Mouse (Mus musculus) inflammation-experienced regulatory T-cells, adult 6 months (primary cell): ENCODE measurements around the gene Iqcg. TPM values are rescaled to one million over a fixed set of nuclear protein-coding genes. Genes with fewer than 3 reads are reported as not detected.
A peak's percentile ranks its signal among the peaks of the same experiment; 100 is the strongest.

Source experiments
- ATAC-seq: one replicate; pipeline ENCODE4 v1.8.0; 2017
- polyA plus RNA-seq, 3 experiments: library from polyadenylated mRNA; unstranded; fragments of 100-300 nt; shearing (Covaris generic); gene quantifications; one replicate each; pipeline ENCODE4 v1.2.1; 2017

Iqcg gene
- polyA plus RNA-seq, 3 experiments from 2014 or later, result 0.86 to 2.4 (median 1.4) TPM

DNA sequence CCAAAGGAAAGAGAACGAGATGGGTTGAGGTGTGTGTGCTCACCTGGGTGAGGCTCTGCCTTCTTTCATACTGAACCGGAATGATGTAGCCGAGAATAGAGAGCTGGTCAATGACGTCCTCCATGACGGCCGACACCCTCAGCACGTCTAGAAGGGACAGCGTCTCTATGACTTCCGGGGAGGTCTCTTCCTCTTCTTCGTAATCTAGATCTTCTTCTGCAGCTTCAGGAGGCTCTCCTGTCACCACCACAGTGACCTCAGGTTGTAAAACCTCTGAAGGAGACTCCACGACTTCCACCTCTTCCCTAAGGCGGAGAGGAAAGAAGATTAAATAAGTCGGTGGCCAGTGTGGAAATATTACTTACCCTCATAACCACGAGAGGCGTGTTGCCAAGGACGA is 6.2 kb downstream of the Iqcg start:
- ATAC-seq, result no peak

GRCm38 (mm10) chr16:33048686-33049085 is 7.3 kb downstream of the Iqcg start:
- ATAC-seq, result no peak

- ATAC-seq, result no peak
Measured at GRCm38 (mm10) chr16:33048004-33048403, 8.0 kb downstream of the Iqcg start.

- ATAC-seq, result peak; percentile 79
Measured at GRCm38 (mm10) chr16:33043268-33043667, 12.8 kb downstream of the Iqcg start.

GRCm38 (mm10) chr16:33042682-33043081 is 13.3 kb downstream of the Iqcg start:
- ATAC-seq, result no peak

- ATAC-seq, result no peak
Measured at GRCm38 (mm10) chr16:33036006-33036405, 20.0 kb downstream of the Iqcg start.

GRCm38 (mm10) chr16:33026357-33026756 is 29.7 kb downstream of the Iqcg start:
- no peak for ATAC-seq

GRCm38 (mm10) chr16:33024456-33025104 is 31.4 kb downstream of the Iqcg start:
- ATAC-seq, result no peak

- ATAC-seq, result peak; percentile 50
Measured at GRCm38 (mm10) chr16:33023750-33024149, 32.3 kb downstream of the Iqcg start.

- no peak for ATAC-seq
Measured at GRCm38 (mm10) chr16:33021381-33021780, 34.6 kb downstream of the Iqcg start.

- ATAC-seq, result no peak
Measured at GRCm38 (mm10) chr16:33019117-33019770, 36.8 kb downstream of the Iqcg start.

DNA sequence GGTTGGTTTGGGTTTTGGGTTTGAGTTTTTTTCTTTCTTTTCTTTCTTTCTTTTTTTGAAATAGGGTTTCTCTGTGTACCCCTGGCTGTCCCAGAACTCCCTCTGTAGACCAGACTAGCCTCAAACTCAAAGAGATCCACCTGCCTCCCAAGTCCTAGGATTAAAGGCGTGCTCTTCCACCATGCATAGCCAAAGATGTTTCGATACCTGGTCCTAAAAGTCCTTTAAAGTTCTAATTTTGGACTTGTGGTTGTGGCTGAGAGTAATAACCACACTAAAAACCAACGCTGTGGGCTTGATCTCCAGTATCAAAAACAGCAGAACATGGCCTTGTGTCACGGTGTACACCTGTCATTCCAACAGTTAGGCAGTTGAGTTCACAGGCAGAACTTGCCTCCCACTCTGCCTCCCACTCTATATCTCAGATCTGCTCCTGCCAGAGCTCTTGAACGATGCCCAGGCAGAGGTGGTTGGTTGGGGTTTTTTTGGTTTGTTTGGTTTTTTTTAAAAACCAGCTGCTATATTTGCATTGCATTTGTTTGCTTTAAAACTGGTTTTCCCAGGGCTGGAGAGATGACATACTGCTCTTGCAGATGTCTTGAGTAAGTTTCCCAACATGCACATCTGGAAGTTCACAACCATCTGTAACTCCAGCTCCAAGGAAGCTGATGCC is 38.2 kb downstream of the Iqcg start:
- no peak for ATAC-seq

- no peak for ATAC-seq
Measured at GRCm38 (mm10) chr16:33015986-33016385, 40.0 kb downstream of the Iqcg start.

DNA sequence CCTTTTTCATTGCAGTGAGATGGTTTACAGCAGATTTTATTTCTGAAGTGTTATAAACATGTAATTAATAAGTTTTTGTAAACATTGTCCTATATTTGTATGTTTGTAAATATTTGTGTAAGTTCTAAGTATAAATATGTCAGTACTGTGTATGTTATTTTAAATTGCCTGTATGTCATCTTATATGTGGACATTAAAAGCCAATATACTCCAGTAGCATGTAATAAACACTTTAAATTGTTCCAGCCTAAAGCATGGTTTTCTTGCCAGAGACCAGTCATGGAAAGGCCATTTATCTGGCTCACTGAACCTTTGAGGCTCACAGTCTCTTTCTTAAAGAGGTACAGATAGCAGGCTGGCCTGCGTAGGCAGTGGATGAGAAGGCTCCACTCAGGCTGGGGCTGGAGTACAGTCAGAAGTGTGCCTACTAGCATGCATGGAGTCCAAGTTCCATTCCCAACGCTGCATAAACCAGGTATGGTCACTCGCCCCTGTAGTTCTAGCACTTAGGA is 40.6 kb downstream of the Iqcg start:
- no peak for ATAC-seq

DNA sequence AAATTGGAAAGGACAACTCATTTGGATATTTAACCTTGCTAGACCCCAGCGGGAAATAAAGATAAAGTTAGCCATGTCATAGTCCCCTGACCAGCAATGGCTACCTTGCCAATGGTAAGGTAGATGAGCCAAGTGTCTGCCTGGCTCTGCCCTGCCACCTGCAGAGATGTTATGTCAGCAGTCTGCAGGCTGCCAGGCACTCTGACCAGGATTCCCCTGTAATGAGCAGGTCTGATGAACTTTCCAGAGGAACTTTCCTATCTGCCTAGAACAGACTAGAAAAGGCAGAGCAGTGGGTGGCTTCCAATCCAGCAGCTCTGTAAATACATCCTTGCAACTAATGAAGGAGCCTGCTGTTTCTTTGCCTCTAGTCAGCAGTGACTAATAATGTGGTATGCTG is 41.1 kb downstream of the Iqcg start:
- ATAC-seq, result no peak

DNA sequence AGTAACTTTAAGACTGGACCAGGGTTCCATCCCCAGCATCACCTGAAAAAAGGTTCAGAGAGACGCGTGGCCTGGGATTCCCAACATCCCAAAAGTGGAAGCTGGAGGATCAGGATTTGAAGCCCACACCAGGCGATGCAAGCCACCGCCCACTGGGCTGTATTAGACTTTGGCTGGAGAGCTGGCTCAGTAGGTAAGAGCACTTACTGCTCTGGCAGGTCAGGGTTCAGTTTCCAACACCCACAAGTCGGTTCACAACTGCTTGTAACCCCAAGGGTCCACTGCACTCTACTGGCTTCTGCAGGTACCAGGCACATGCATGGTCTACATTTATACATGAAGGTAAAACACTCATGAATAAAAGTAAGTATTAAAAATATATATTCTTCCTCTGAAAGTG is 42.2 kb downstream of the Iqcg start:
- ATAC-seq, result no peak

DNA sequence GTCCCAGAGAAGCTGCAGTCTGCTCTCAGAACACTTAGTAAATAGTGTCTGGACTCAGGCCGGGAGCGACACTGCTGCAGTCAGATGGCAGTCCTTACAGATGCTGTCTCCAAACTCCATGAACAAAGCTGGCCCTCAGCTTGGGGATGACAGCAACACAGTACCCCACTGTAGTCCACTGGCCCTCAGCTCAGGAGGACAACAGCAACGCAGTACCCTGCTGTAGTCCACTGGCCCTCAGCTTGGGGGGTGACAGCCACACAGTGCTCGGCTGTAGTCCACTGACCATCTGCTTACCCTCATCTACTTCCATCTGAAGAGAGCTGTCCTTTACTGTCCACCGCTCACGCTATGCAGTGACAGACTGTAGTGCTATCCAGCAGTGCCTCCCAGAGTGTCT is 45.9 kb downstream of the Iqcg start:
- no peak for ATAC-seq

GRCm38 (mm10) chr16:33007436-33007835 is 48.6 kb downstream of the Iqcg start:
- no peak for ATAC-seq

GRCm38 (mm10) chr16:33006888-33007287 is 49.1 kb downstream of the Iqcg start:
- ATAC-seq, result no peak

DNA sequence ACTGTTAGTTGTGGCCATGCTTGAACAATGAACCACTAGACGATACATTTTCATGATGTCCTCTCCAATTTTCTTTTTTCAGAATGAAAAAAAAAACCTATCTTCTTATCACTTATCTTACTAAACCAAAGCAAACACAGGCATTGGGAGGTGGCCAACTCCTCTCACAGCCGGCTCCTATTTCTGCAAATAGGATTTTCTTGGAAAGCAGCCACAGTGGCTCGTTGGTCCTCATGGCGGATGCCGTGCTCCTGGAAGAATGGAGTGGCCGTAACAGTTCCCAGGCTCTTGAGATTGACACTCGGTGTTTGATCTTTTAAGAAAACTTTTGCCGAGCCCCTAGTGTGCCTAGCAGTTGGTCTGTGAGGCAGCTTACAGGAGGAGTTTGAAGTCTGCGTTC is 50.8 kb downstream of the Iqcg start:
- ATAC-seq, result no peak

DNA sequence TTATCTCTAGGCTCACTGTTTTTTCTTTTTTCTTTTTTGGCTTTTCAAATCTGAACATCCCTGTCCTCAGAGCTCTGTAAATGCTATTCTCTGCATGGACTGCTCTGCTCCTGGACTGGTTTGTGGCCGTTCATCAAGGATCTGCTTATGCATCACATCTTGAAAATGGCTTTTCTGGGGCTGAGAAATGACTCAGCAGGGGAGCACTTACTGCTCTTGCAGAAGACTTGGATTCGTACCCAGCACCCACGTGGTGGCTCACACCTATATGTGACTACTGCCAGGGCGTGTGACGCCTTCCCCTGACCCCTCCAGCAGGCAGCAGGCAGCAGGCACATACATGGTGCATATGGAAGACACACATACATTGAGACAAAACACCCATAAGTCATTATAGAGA is 63.9 kb downstream of the Iqcg start:
- no peak for ATAC-seq

GRCm38 (mm10) chr16:32984631-32985030 is 71.4 kb downstream of the Iqcg start:
- no peak for ATAC-seq

GRCm38 (mm10) chr16:32981405-32981804 is 74.6 kb downstream of the Iqcg start:
- ATAC-seq, result no peak

DNA sequence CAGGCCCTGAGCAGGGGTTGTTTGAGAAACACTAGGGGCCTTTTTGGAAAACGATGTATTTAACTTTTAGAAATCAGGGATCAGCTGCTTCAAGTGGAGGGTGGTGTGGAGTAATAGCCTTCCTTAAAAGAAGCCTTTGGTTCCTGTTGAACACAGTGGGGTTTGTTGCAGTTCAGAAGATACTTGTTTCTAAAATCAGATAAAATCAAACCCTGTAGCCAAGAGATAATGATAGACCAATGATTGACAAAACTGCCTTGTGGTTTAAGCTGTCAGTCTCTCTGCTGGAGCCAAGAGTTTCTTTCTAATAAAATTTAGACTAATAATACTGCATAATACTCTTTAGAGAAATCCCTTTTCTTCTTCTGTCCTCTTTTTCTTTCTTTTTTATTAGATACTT is 75.8 kb downstream of the Iqcg start:
- ATAC-seq, result no peak
